Mouse (Mus musculus) thymus, adult 2 months (tissue): Measurements from ENCODE around the gene Tgm7. TPM values are rescaled to one million over a fixed set of nuclear protein-coding genes. Genes with fewer than 3 reads are reported as not detected.
A peak's percentile ranks its signal among the peaks of the same experiment; 100 is the strongest.

ENCODE experiments used
- DNase-seq: peaks from one replicate; pipeline ENCODE4 v3.0.0; 2021
- H3K27ac ChIP-seq: fragments of 200-500 bp; 2 replicates; pipeline ENCODE4 v1.5.1; 2012; ENCODE audit warnings: low read length, control low read depth; ENCODE audit not compliant: control insufficient read depth, insufficient read depth
- H3K27me3 ChIP-seq: fragments of 200-500 bp; 2 replicates; pipeline ENCODE4 v1.6.1; 2012; ENCODE audit warnings: mild to moderate bottlenecking, low read length, moderate library complexity, mixed read lengths; ENCODE audit not compliant: control insufficient read depth, insufficient read depth
- H3K36me3 ChIP-seq: fragments of 200-500 bp; 2 replicates; pipeline ENCODE4 v1.6.1; 2012; ENCODE audit warnings: mild to moderate bottlenecking, low read length, moderate library complexity; ENCODE audit not compliant: control insufficient read depth, insufficient read depth
- H3K4me1 ChIP-seq: fragments of 200-500 bp; replicated peaks from 2 replicates; pipeline ENCODE4 v1.6.1; 2012; ENCODE audit warnings: low read length; ENCODE audit not compliant: control insufficient read depth, insufficient read depth
- H3K4me3 ChIP-seq: fragments of 200-500 bp; 2 replicates; pipeline ENCODE4 v1.5.1; 2012; ENCODE audit warnings: mild to moderate bottlenecking, low read length, control low read depth, moderate library complexity; ENCODE audit not compliant: control insufficient read depth, insufficient read depth
- CTCF ChIP-seq: fragments of 200-500 bp; IDR thresholded peaks from 2 replicates; pipeline ENCODE4 v1.5.1; 2012; ENCODE audit warnings: mild to moderate bottlenecking, control low read depth, low read length, moderate library complexity, borderline replicate concordance; ENCODE audit not compliant: control insufficient read depth, poor library complexity, insufficient read depth; ENCODE audit errors: extremely low read depth
- POLR2A ChIP-seq: fragments of 200-500 bp; IDR thresholded peaks from 2 replicates; pipeline ENCODE4 v1.6.1; 2012; ENCODE audit warnings: mild to moderate bottlenecking, low read length, control low read depth, moderate library complexity; ENCODE audit not compliant: control insufficient read depth, poor library complexity, insufficient read depth; ENCODE audit errors: extremely low read depth
- WGBS: fragments of 180-500 bp; shearing (Covaris S2); methylation state at CpG from one replicate; pipeline ENCODE4 v1.1.7; 2018; 5-methylcytosine and 5-hydroxymethylcytosine counted together
- polyA plus RNA-seq: library from polyadenylated mRNA; depleted of rRNA; stranded (reverse); fragments of >200 nt; gene quantifications from 2 replicates; pipeline ENCODE4 v1.2.3, GENCODE M21; 2012; rRNA removed

Gene Tgm7
- 0.34 and 0.38 TPM in 2 replicates for polyA plus RNA-seq

DNA sequence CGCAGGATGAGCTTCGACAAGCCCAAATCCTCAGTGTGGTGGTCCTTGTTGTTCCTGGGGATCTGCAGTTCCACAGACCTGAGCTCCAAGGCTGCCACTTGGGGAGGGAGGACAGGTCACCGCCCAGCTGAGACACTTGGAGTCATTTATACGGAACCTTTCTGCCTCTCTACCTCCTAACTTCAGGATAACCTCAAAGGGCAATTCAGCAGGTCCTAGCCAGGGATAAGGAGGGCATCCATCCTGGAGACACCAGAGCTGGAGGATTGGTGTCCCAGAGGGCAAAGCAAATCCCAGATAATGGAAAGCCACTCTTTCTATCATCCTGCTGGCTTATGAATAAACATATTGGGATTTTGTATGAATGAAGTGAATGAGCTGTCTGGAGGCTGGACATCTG, at the start of gene Tgm7:
Gene Tgm7 (minus strand): TSS at position 101 of the 400 bp plus-strand sequence.
- Histone ChIP-seq H3K27ac (no peak within 1 kb of the TSS), H3K4me3 (no peak within 1 kb of the TSS), H3K4me1 (no peaks in the 10 kb centered on the region), H3K36me3 (no peaks in the 10 kb centered on the region), H3K27me3 (no peaks in the 10 kb centered on the region)
- DNase-seq: no peak
- 98% methylated on average over 4 of the region's 4 CpGs for WGBS
- TF ChIP-seq CTCF (no peak), POLR2A (no peak)

GRCm38 (mm10) chr2:121153100-121153499, 43.5 kb upstream of the Tgm7 start:
- DNase-seq: no peak
- H3K4me1 ChIP-seq: no peaks in the 10 kb centered on the region
- no peak for TF ChIP-seq POLR2A
- TF ChIP-seq CTCF: no peak
- WGBS: 91% methylated on average over 3 of the region's 3 CpGs
- no peaks in the 10 kb centered on the region for H3K27me3 ChIP-seq
- H3K4me3 ChIP-seq: no peak overlapping the region
- no peak overlapping the region for H3K27ac ChIP-seq
- H3K36me3 ChIP-seq: peaks cover 23% of the 10 kb centered on the region

DNA sequence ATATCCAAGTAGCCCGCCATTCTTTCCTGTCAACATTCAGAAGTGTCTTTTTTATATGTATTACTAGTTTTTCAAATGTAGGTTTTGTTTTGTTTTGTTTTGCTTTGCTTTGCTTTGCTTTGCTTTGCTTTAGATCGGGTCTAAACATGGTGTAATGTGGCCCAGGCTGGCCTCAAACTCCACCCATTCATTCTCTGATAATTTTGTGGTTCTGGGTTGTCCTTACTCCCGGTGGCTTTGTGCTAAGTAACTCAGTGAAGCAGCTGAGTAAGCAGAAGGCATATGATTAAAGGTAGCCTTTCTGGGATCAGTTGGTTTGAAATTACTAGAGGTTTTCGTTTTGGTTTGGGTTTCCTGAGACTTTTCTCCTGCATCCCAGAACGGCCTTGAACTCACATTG, 40.1 kb upstream of the Tgm7 start:
- Histone ChIP-seq H3K4me3 (no peak overlapping the region), H3K27ac (no peak overlapping the region), H3K36me3 (peaks cover 16% of the 10 kb centered on the region), H3K4me1 (no peaks in the 10 kb centered on the region), H3K27me3 (no peaks in the 10 kb centered on the region)
- DNase-seq: no peak
- TF ChIP-seq POLR2A (no peak), CTCF (no peak)
- 86% methylated on average over 5 of the region's 5 CpGs for WGBS

DNA sequence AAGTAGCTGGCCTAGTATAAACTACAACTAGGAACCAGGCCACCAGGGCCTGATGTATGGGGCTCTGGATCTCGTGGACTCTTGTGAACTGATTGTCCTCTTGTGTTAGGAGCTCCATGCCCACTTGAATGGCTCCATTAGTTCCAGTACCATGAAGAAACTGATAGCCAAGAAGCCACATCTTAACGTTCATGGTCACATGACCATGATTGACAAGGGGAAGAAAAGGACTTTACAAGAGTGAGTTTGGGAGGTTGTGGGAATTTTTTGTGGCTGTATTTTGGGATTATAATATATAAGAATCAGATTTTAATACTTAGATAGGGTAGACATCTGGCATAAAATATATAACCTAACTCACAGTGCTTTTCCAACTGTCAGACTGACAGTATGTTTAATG, 32.8 kb upstream of the Tgm7 start:
- TF ChIP-seq POLR2A (no peak), CTCF (no peak)
- peaks cover 5% of the 10 kb centered on the region for H3K36me3 ChIP-seq
- no peak overlapping the region for H3K27ac ChIP-seq
- H3K4me1 ChIP-seq: peaks cover 13% of the 10 kb centered on the region
- H3K27me3 ChIP-seq: no peaks in the 10 kb centered on the region
- WGBS: 90% methylated on average over 2 of the region's 2 CpGs
- H3K4me3 ChIP-seq: no peak overlapping the region
- no peak for DNase-seq

- H3K4me3 ChIP-seq: no peak overlapping the region
- DNase-seq: no peak
- H3K4me1 ChIP-seq: peaks cover 13% of the 10 kb centered on the region
- no peak for TF ChIP-seq CTCF
- no peak for TF ChIP-seq POLR2A
- H3K27me3 ChIP-seq: no peaks in the 10 kb centered on the region
- H3K27ac ChIP-seq: no peak overlapping the region
- WGBS: 70% methylated on average over 16 of the region's 16 CpGs
- peaks cover 5% of the 10 kb centered on the region for H3K36me3 ChIP-seq
Observed at GRCm38 (mm10) chr2:121141216-121142035, 31.8 kb upstream of the Tgm7 start.

- H3K4me1 ChIP-seq: peaks cover 13% of the 10 kb centered on the region
Observed at GRCm38 (mm10) chr2:121140018-121140882, 30.7 kb upstream of the Tgm7 start, which contains the start of the genes Adal and Lcmt2. Gene Adal, plus strand, starts transcription at chr2:121140428. Gene Lcmt2, minus strand, starts transcription at chr2:121140653.

More at GRCm38 (mm10) chr2:121140018-121140882, 30.7 kb upstream of the Tgm7 start, which contains the start of the genes Adal and Lcmt2:
- H3K36me3 ChIP-seq: no peaks in the 10 kb centered on the region
- H3K27me3 ChIP-seq: no peaks in the 10 kb centered on the region
- under 1% methylated on average over 87 of the region's 87 CpGs for WGBS
- H3K4me3 ChIP-seq: peak within 1 kb of the TSS; percentile 93
- DNase-seq: peak; percentile 88
- TF ChIP-seq POLR2A (peak; percentile 76), CTCF (no peak; the same call in 1 of the 2 replicates)
- peak within 1 kb of the TSS; percentile 90 for H3K27ac ChIP-seq
